ENCODE assay signal across 20 mouse cellular contexts in the genomic region with DNA sequence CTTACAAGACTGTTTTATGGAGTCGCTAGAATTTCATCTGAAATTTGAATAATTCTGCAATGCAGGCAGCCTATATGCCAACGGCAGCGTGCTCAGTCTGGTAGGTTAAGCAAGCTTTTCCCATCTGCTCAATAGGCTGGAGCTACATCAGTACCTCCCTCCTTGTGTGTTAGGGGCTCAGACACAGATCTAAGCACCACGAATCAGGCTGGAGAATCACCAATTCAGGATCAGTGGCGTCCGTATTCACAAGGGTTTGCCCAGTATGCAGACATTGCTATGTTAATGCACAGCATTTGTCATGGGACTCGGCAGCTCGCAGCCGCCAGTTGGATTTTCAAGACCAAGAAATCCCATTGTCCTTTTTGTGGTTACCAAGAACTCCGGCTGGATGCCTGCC. TPM values are rescaled to one million over a fixed set of nuclear protein-coding genes. Genes with fewer than 3 reads are reported as not detected.
DNase-seq lines count a peak whose midpoint lies in the region; ATAC-seq lines count a peak whose summit lies in the region.
"Had no signal": no experiment of that assay in that cellular context is flagged by ENCODE, and none has a peak within 500 bp of the region (broad histone marks: within the 10 kb centered on the region; RNA-seq: fewer than 3 reads in every experiment).

No protein-coding gene starts in this region.

- no peak overlapping the region for H3K9ac ChIP-seq in midbrain, embryonic 13.5 days (replicated peaks)
- no peak overlapping the region for H3K9ac ChIP-seq in midbrain, embryonic 11.5 days (ENCODE audit: low read length)
- no peak overlapping the region for H3K9ac ChIP-seq in hindbrain, embryonic 16.5 days (ENCODE audit: low read depth, low read length)

- H3K4me3 ChIP-seq in midbrain, embryonic 13.5 days (replicated peaks): no peak overlapping the region
- no peak overlapping the region for H3K4me3 ChIP-seq in midbrain, embryonic 11.5 days (ENCODE audit: low read depth, low read length)
- H3K4me3 ChIP-seq in hindbrain, embryonic 16.5 days (ENCODE audit: low read length): no peak overlapping the region

- H3K4me1 ChIP-seq in midbrain, embryonic 13.5 days (replicated peaks): peaks cover 22% of the 10 kb centered on the region
- no peaks in the 10 kb centered on the region; the same call in 1 of the 2 replicates for H3K4me1 ChIP-seq in midbrain, embryonic 11.5 days (ENCODE audit: control insufficient read depth, insufficient read depth, low read length)
- H3K4me1 ChIP-seq in hindbrain, embryonic 16.5 days (ENCODE audit: control insufficient read depth, insufficient read depth, low read depth, low read length): no peaks in the 10 kb centered on the region; the same call in 1 of the 2 replicates

- H3K4me2 ChIP-seq in midbrain, embryonic 13.5 days (replicated peaks): no peak overlapping the region
- no peak overlapping the region for H3K4me2 ChIP-seq in midbrain, embryonic 11.5 days
- no peak overlapping the region for H3K4me2 ChIP-seq in hindbrain, embryonic 16.5 days (ENCODE audit: low read length)
- H3K4me2 ChIP-seq: heart, embryonic 11.5 days; liver, embryonic 11.5 days had no signal

- 44% methylated on average over 10 of the region's 10 CpGs for WGBS in midbrain, embryonic 13.5 days
- 61% methylated on average over 10 of the region's 10 CpGs for WGBS in midbrain, embryonic 11.5 days
- 49% methylated on average over 10 of the region's 10 CpGs for WGBS in hindbrain, embryonic 16.5 days

- no peaks in the 10 kb centered on the region for H3K9me3 ChIP-seq in midbrain, embryonic 13.5 days
- no peaks in the 10 kb centered on the region for H3K9me3 ChIP-seq in midbrain, embryonic 11.5 days (ENCODE audit: control insufficient read depth, low read length)
- H3K9me3 ChIP-seq in hindbrain, embryonic 16.5 days (ENCODE audit: control insufficient read depth, low read length): no peaks in the 10 kb centered on the region

- H3K27ac ChIP-seq in midbrain, embryonic 13.5 days: no peak overlapping the region
- no peak overlapping the region for H3K27ac ChIP-seq in midbrain, embryonic 11.5 days (ENCODE audit: low read depth, low read length)
- H3K27ac ChIP-seq in hindbrain, embryonic 16.5 days (ENCODE audit: low read depth, low read length): no peak overlapping the region
- H3K27ac ChIP-seq: stomach, postnatal 0 days had no signal

- H3K36me3 ChIP-seq in midbrain, embryonic 13.5 days: no peaks in the 10 kb centered on the region
- H3K36me3 ChIP-seq in midbrain, embryonic 11.5 days (ENCODE audit: control insufficient read depth, insufficient read depth, low read length): no peaks in the 10 kb centered on the region
- H3K36me3 ChIP-seq in hindbrain, embryonic 16.5 days (ENCODE audit: control insufficient read depth, insufficient read depth, low read length): no peaks in the 10 kb centered on the region

- H3K27me3 ChIP-seq in midbrain, embryonic 13.5 days: no peaks in the 10 kb centered on the region
- H3K27me3 ChIP-seq in midbrain, embryonic 11.5 days (ENCODE audit: control insufficient read depth, insufficient read depth, low read length): no peaks in the 10 kb centered on the region
- no peaks in the 10 kb centered on the region for H3K27me3 ChIP-seq in hindbrain, embryonic 16.5 days (replicated peaks; ENCODE audit: control insufficient read depth, insufficient read depth, low read length)

- no peak for DNase-seq in frontal cortex, postnatal 14 days (ENCODE audit: low spot score in 2 of 2)
- DNase-seq in midbrain, embryonic 11.5 days (ENCODE audit: low spot score, missing footprints): no peak
- peak; percentile 61 for DNase-seq in R1 (ENCODE audit: low read depth, low spot score)
- no peak for DNase-seq in neural tube, embryonic 10.5 days (ENCODE audit: extremely low spot score, low spot score)
- DNase-seq: adrenal gland, postnatal 10 days; B cell, adult 2 months; cerebellum, adult 18-20 months; cerebellum, postnatal 25 days; heart, postnatal 10 days; kidney, adult 2 months; kidney, postnatal 10 days; lung, adult 18-20 months; lung, postnatal 36 days had no signal

- 0 out of 2 replicates have a peak, but pooled peaks have one; percentile 14 for ATAC-seq in frontal cortex, adult (ENCODE audit: low TSS enrichment)
- 0 out of 2 replicates have a peak, but pooled peaks have one; percentile 48 for ATAC-seq in midbrain, embryonic 13.5 days
- no peak for ATAC-seq in midbrain, embryonic 11.5 days (ENCODE audit: low FRiP score)
- ATAC-seq in hindbrain, embryonic 16.5 days: 0 out of 2 replicates have a peak, but pooled peaks have one; percentile 34
- ATAC-seq: activated CD4-positive, CD25-positive, alpha-beta regulatory T cell, adult 4 months had no signal

RNA-seq across cellular contexts. Expression of a gene that starts 36.9 kb away (rescaled TPM):
- polyA plus RNA-seq in midbrain, embryonic 13.5 days (2015; fragmentation: Nextera tagmentation; extraction: Ambion mirVana): 4.5 and 5.2 TPM in 2 replicates
- polyA plus RNA-seq in midbrain, embryonic 11.5 days (2014; fragmentation: Nextera tagmentation; extraction: Ambion mirVana): 4.0 and 4.5 TPM in 2 replicates
- 4.3 and 4.4 TPM in 2 replicates for polyA plus RNA-seq in hindbrain, embryonic 16.5 days (2015; fragmentation: Nextera tagmentation; extraction: Ambion mirVana)
